Mouse (Mus musculus) lung, postnatal 0 days (tissue): Measurements from ENCODE around the gene Ddx23.

ENCODE experiments used
- CTCF ChIP-seq: IDR thresholded peaks from 2 replicates; pipeline ENCODE4 v1.5.1; 2016; ENCODE audit warnings: antibody characterized with exemption, mild to moderate bottlenecking
- EP300 ChIP-seq: IDR thresholded peaks from 2 replicates; pipeline ENCODE4 v1.6.1; 2016; ENCODE audit warnings: antibody characterized with exemption, mild to moderate bottlenecking, control low read depth

GRCm38 (mm10) chr15:98634541-98635081 lies 28.1 kb downstream of the Ddx23 start:
- TF ChIP-seq CTCF (no peak), EP300 (no peak)
